Mouse (Mus musculus) ovary, postnatal 14 days (tissue): ENCODE measurements around the gene Ncl.
"Not testable (repeated sequence)": the region's sequence is repeated elsewhere in the genome, so short reads cannot be mapped to it uniquely, and the experiment has no call there.

Source experiments
- DNase-seq: peaks from one replicate; pipeline ENCODE4 v3.0.0; 2022; ENCODE audit warnings: low spot score

The Ncl gene

GRCm38 (mm10) chr1:86359798-86360179, 589 bp upstream of the Ncl start:
- no peak for DNase-seq

- no peak for DNase-seq
Measured at GRCm38 (mm10) chr1:86358229-86358905, 833 bp downstream of the Ncl start.

- DNase-seq: no peak
Measured at GRCm38 (mm10) chr1:86354186-86354585, 5.0 kb downstream of the Ncl start.

GRCm38 (mm10) chr1:86350576-86350975, 8.6 kb downstream of the Ncl start:
- DNase-seq: no peak

- DNase-seq: no peak
Measured at GRCm38 (mm10) chr1:86349696-86350095, 9.5 kb downstream of the Ncl start.

GRCm38 (mm10) chr1:86349201-86349600, 10.0 kb downstream of the Ncl start:
- DNase-seq: no peak

- DNase-seq: no peak
Measured at GRCm38 (mm10) chr1:86348801-86349200, 10.4 kb downstream of the Ncl start.

GRCm38 (mm10) chr1:86348083-86348482, 11.1 kb downstream of the Ncl start:
- DNase-seq: no peak

- no peak for DNase-seq
Measured at GRCm38 (mm10) chr1:86347716-86348045, 11.5 kb downstream of the Ncl start.

GRCm38 (mm10) chr1:86346851-86347715, 12.1 kb downstream of the Ncl start:
- no peak for DNase-seq

GRCm38 (mm10) chr1:86345956-86346355, 13.2 kb downstream of the Ncl start:
- DNase-seq: no peak

- no peak for DNase-seq
Measured at GRCm38 (mm10) chr1:86345069-86345468, 14.1 kb downstream of the Ncl start.

- no peak for DNase-seq
Measured at GRCm38 (mm10) chr1:86343969-86344861, 15.0 kb downstream of the Ncl start.

GRCm38 (mm10) chr1:86343087-86343645, 16.0 kb downstream of the Ncl start:
- no peak for DNase-seq

- DNase-seq: no peak
Measured at GRCm38 (mm10) chr1:86342371-86342770, 16.8 kb downstream of the Ncl start.

- DNase-seq: not testable (repeated sequence)
Measured at GRCm38 (mm10) chr1:86341096-86341495, 18.1 kb downstream of the Ncl start.

- peak; percentile 75 for DNase-seq
Measured at GRCm38 (mm10) chr1:86339156-86339812, 19.9 kb downstream of the Ncl start.

GRCm38 (mm10) chr1:86336330-86336729, 22.9 kb downstream of the Ncl start:
- no peak for DNase-seq

- DNase-seq: no peak
Measured at GRCm38 (mm10) chr1:86320822-86321413, 38.3 kb downstream of the Ncl start.

GRCm38 (mm10) chr1:86313772-86314125, 45.5 kb downstream of the Ncl start:
- no peak for DNase-seq

GRCm38 (mm10) chr1:86313096-86313771, 46.0 kb downstream of the Ncl start:
- no peak for DNase-seq
